Mouse (Mus musculus) layer of hippocampus, adult 9-10 months (tissue): Measurements from ENCODE around the gene Ktn1.

Source experiments
- DNase-seq: peaks from one replicate; pipeline ENCODE4 v3.0.0; 2022; ENCODE audit warnings: low spot score

Ktn1 gene

GRCm38 (mm10) chr14:47648218-47648617, at the start of gene Ktn1:
Gene Ktn1 (plus strand): TSS chr14:47648448.
- no peak for DNase-seq

DNA sequence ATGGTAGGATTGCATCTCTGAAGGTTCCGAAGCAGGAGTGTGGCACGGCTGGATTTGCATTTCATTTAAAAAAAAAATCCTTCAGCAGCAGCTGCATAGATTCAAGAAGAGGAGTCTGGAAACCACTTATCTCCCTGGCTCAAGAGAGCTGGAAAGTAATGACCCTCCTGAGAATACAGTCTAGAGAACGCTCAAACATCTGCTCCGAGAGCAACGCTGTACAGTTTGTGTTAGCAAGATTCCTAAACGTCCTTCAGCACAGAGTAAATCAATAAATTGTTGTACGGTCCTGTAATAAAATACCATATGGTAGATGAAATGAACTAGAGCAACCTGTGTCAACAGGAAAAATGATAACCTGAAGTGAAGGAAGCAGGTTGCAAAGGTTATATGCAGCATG, 35.0 kb upstream of the Ktn1 start:
- no peak for DNase-seq

GRCm38 (mm10) chr14:47618891-47619290, 29.4 kb upstream of the Ktn1 start:
- no peak for DNase-seq

DNA sequence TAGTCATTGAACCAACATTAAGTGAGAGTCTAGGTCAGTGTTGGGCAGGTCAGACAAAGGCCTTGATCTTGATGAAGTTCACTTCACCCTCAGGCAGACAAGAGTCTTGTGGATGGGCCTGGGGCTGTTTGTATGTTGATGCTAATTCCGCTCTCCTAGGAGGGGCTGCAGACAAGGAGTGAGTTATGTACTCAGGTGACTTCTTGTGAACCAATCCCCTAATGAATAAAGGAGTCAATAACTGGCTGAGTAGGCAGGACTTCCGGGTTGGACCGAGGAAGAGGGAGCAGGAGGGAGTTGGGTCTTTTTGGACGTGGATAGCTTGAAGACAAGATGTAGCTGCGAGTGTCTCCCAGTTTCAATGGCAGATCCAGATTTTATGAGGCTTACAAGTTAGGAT, 26.3 kb upstream of the Ktn1 start:
- DNase-seq = no peak

- no peak for DNase-seq
Observed at GRCm38 (mm10) chr14:47624837-47625236, 23.4 kb upstream of the Ktn1 start.

DNA sequence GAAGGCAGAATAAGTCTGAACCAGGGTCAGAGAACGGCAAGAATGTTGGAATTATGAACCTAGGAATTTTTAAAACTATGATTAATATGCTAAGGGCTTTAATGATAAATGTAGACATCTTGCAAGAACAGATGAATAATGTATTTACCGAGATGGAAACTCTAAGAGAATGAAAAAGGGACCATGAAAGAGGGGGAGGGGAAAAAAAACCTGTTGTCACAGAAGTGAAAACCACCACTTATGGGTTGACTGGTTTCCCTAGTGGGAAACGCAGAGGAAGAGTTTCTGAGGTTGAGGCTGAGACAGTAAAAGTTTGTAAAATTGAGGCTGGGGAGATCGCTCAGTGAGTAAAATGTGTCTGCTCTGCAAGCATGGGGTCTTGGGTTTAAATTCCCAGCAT, 22.1 kb upstream of the Ktn1 start:
- DNase-seq = no peak

DNA sequence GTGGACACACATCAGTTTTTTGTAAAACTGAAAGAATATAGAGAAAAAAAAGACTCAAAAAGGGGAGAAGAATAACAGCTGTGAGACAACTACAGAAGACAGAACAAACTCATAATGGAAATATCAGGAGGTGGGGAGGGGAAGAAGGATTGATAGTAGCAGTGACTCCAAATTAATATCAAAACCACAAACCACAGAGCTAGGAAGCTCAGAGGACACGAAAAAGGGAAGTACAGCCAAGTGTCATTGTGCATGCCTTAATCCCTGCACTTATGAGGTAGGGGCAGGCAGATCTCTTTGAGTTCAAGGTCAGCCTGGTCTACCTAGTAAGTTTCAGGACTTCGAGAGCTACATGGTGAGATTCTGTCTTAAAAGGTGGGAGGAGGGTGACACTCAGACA, 21.4 kb upstream of the Ktn1 start:
- DNase-seq = no peak

- no peak for DNase-seq
Observed at GRCm38 (mm10) chr14:47627360-47627759, 20.9 kb upstream of the Ktn1 start.

- no peak for DNase-seq
Observed at GRCm38 (mm10) chr14:47632419-47632818, 15.8 kb upstream of the Ktn1 start.

DNA sequence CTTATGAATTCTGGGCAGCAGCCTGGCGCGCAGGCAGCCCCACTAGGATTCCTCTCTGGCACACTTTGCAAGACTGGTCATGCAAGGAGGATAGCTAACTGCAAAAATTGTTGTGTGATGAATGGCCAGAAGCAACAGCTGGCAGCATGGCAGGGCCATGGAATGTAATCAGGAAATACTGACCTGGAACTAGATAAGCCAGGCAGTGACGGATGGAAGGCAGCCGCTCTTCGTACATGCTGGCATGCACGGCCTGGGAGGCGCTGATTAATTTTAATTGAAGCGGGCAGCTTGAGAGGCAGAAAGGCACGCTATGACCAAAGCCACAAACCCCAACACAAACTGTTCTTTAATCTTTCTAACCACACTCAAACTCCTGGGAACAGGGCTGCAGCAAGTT, 13.8 kb upstream of the Ktn1 start:
- DNase-seq = no peak

DNA sequence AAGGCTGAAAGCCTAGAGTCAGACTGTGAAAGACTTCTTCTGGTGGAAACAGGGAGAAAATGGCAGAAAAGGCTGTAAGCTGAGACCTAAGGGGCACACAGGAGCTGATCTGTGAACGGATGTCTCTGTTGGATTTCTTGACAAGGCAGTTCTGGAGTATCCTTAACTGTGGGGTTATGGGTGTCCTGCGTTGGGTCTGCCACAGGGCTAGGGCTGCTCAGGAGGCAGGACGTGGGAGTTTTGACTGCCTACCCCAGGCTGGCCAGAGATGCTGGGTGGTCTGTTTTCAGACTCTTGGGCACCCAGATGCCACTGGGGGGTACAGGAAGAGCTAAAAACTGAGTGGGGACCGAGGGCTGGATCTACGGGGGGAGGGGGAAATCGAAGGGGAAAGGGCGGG, 13.4 kb upstream of the Ktn1 start:
- no peak for DNase-seq

DNA sequence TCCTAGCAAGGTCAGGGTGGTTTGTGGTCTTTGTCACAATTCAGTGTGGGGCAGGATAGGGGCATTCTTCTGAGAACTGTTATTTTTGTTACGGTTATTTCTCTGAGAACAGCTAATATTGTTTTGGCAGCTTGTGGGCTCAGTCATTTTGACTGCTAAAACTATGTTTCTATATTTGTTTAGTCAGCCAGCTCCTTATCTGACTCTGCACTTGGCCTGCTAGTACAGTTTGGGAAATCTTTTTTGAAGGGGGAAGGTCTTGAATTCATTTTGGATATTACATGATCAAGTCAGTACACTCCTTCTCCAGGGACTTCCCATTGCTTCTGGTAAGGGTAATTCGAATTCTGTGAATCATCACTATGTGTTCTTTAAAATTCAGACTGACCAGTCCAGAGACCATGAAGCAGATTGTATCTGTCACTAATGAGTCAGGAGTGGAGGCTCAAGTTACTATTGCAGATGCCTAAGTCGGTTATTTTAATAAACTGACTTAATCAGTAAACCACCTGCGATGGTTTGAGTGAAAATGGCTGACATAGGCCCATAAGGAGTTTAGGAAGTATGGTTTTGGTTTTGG, 9.8 kb upstream of the Ktn1 start:
- no peak for DNase-seq

DNA sequence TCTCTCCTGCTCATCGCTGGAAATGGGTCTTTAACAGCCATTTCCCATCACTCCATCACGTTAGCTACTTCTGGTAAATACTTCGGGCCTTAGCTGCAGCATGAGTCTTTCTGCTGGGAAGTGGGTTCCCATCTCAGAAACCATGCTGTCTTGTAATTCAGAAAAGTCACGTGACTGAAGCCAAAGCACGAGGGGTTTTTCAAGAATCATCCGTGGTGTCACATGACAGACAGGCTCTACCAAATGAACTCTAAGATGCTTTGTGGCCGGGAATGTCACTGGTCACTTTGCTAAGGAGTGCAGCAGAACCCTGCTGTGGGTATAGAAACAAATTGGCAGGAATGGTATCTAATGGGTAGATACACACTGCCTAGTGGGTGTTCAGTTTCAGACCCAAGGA, 2.6 kb upstream of the Ktn1 start:
- DNase-seq = no peak

DNA sequence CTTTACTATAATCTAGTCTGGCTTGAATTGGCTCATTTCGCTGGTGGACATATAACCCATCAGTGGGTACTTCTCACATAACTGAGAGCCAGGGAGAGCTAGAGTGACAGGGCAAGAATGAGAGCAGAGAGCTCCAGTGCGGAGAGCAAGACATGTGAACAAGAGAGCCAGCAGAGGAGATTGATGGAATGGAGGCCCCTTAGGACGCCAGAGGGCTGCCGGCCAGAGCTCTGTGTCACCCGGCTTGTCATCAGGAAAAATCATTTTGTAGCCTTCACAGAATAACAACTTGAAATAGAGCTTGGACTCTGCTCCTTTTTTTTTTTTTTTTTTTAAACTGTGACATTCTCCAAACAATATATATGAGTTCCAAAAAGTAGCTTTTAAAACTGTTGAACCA, 2.0 kb upstream of the Ktn1 start:
- no peak for DNase-seq

DNA sequence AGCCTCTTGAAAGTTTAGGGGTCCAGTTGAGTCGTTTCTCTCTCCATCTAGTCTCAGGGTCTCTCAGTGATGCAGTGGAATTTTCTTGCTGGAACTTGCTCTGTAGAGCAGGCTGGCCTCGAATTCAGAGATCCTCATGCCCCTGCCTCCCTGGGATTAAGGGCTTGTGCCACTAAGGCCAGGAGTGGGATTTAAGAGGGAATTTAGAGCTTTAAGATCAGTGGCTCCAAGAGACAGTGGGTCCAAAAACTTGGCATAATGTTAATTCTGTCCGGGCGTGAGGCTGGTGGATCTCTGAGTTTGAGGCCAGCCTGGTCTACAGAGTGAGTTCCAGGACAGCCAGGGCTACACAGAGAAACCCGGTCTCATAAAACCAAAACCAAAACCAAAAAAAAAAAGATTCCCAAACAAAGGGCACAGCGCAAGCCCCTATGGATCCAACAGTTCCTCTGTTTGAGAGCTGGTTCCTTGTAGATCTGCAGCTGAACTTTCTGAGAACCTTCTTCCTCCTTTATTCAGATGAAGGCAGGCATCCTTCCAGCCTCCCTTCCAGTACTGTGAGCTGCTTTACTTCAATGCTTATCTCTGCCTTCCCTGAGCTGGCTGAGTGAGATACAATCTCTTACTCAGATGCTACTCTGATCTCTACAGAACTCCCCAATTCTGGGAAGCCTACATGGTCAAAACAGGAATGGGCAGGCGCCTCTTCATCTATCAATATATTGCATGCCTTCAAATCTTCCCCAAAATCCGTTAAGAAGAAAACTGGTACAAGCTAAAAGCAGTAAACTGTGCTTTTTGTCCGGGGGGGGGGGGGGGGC, 1.3 kb upstream of the Ktn1 start:
- DNase-seq = no peak

- peak; percentile 43 for DNase-seq
Observed at GRCm38 (mm10) chr14:47648706-47649630, 720 bp downstream of the Ktn1 start.

GRCm38 (mm10) chr14:47649631-47650337, 1.5 kb downstream of the Ktn1 start:
- no peak for DNase-seq

GRCm38 (mm10) chr14:47650338-47650720, 2.1 kb downstream of the Ktn1 start:
- no peak for DNase-seq

DNA sequence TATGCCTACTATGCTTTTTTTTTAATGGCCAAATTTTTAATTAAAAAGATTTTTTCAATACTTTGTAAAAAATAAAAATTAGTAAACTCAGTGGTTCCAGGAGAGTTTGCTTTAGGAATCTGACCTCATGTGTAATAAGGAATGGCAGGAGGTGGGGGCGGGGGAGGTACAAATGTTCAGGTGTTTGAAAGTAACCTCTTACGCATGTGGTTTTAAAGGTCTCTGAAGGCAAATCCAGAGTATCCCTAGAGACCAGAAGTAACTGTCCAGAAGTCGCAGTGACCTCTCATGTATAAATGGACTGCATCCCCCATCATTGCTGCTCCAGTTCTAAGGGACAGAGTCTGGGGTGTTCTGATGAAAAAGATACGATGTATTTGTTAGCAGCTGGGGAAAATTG, 3.0 kb downstream of the Ktn1 start:
- DNase-seq = no peak

DNA sequence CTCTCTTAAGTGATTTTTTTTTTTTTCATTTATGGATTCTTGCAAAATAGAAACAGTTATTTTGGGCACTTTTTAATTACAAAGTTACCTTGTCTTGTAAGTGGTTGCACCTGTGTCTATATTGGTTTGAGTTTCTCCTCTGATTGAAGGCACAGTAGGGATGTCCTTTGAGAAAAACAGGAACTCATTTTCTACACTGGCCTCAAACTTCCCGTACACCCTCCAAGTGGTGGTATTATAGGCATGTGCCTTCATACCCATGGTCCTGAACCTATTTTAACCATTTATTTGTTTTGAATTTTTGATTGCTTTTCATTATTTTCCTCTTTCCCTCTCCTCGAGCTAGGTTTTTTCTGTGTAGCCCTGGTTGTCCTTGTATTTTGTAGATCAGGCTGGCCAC, 7.2 kb downstream of the Ktn1 start:
- no peak for DNase-seq

- no peak for DNase-seq
Observed at GRCm38 (mm10) chr14:47663844-47664469, 15.7 kb downstream of the Ktn1 start.

GRCm38 (mm10) chr14:47664470-47664864, 16.2 kb downstream of the Ktn1 start:
- no peak for DNase-seq
